Mouse (Mus musculus): ENCODE results near the gene Spen. TPM values are rescaled to one million over a fixed set of nuclear protein-coding genes. Genes with fewer than 3 reads are reported as not detected.
"Not testable (repeated sequence)": the region's sequence is repeated elsewhere in the genome, so short reads cannot be mapped to it uniquely, and the experiment has no call there.

Gene Spen
- polyA plus RNA-seq, 1 experiment from 2014 or later = 9.1 TPM

- 0 out of 2 replicates have a peak, but pooled peaks cover 2% of the 10 kb centered on the region for H3K4me1 ChIP-seq (replicated peaks; ENCODE audit: control insufficient read depth, insufficient read depth, low read length)
- WGBS = 68% methylated on average over 7 of the region's 7 CpGs
- H3K27ac ChIP-seq (ENCODE audit: low read depth, low read length) = no peak overlapping the region
Observed at GRCm38 (mm10) chr4:141572668-141573358, 34.4 kb upstream of the Spen start.

GRCm38 (mm10) chr4:141571934-141572333 lies 33.5 kb upstream of the Spen start:
- no peak overlapping the region for H3K27ac ChIP-seq (ENCODE audit: low read depth, low read length)
- H3K27me3 ChIP-seq (replicated peaks; ENCODE audit: control insufficient read depth, insufficient read depth, low read length) = no peaks in the 10 kb centered on the region
- DNase-seq (ENCODE audit: low spot score) (no peak), ATAC-seq (replicated peaks; ENCODE audit: low FRiP score) (no peak)
- H3K36me3 ChIP-seq (ENCODE audit: control insufficient read depth, insufficient read depth, low read length) = no peaks in the 10 kb centered on the region
- no peak overlapping the region for H3K9ac ChIP-seq (ENCODE audit: low read depth, low read length)
- H3K9me3 ChIP-seq (ENCODE audit: control insufficient read depth, low read length) = no peaks in the 10 kb centered on the region
- H3K4me3 ChIP-seq (ENCODE audit: low read depth, low read length) = no peak overlapping the region
- H3K4me1 ChIP-seq (replicated peaks; ENCODE audit: control insufficient read depth, insufficient read depth, low read length) = 0 out of 2 replicates have a peak, but pooled peaks cover 2% of the 10 kb centered on the region
- H3K4me2 ChIP-seq = no peak overlapping the region
- 64% methylated on average over 10 of the region's 10 CpGs for WGBS

More at GRCm38 (mm10) chr4:141572668-141573358, 34.4 kb upstream of the Spen start:
- Histone ChIP-seq H3K9ac (ENCODE audit: low read depth, low read length) (no peak overlapping the region), H3K27me3 (replicated peaks; ENCODE audit: control insufficient read depth, insufficient read depth, low read length) (no peaks in the 10 kb centered on the region), H3K4me2 (no peak overlapping the region), H3K9me3 (ENCODE audit: control insufficient read depth, low read length) (no peaks in the 10 kb centered on the region), H3K36me3 (ENCODE audit: control insufficient read depth, insufficient read depth, low read length) (no peaks in the 10 kb centered on the region), H3K4me3 (ENCODE audit: low read depth, low read length) (no peak overlapping the region)
- ATAC-seq (replicated peaks; ENCODE audit: low FRiP score) = no peak
- DNase-seq (ENCODE audit: low spot score) = no peak

GRCm38 (mm10) chr4:141571337-141571739 lies 32.9 kb upstream of the Spen start:
- no peak for DNase-seq (ENCODE audit: low spot score)
- WGBS = 45% methylated on average over 6 of the region's 6 CpGs
- no peak overlapping the region for H3K4me2 ChIP-seq
- H3K36me3 ChIP-seq (ENCODE audit: control insufficient read depth, insufficient read depth, low read length) = no peaks in the 10 kb centered on the region
- no peak for ATAC-seq (replicated peaks; ENCODE audit: low FRiP score)
- H3K9me3 ChIP-seq (ENCODE audit: control insufficient read depth, low read length) = no peaks in the 10 kb centered on the region
- 0 out of 2 replicates have a peak, but pooled peaks cover 2% of the 10 kb centered on the region for H3K4me1 ChIP-seq (replicated peaks; ENCODE audit: control insufficient read depth, insufficient read depth, low read length)
- no peak overlapping the region for H3K9ac ChIP-seq (ENCODE audit: low read depth, low read length)
- H3K4me3 ChIP-seq (ENCODE audit: low read depth, low read length) = no peak overlapping the region
- no peaks in the 10 kb centered on the region for H3K27me3 ChIP-seq (replicated peaks; ENCODE audit: control insufficient read depth, insufficient read depth, low read length)
- H3K27ac ChIP-seq (ENCODE audit: low read depth, low read length) = no peak overlapping the region

- DNase-seq (ENCODE audit: low spot score) (no peak), ATAC-seq (replicated peaks; ENCODE audit: low FRiP score) (no peak)
- H3K36me3 ChIP-seq (ENCODE audit: control insufficient read depth, insufficient read depth, low read length) = no peaks in the 10 kb centered on the region
- no peak overlapping the region for H3K9ac ChIP-seq (ENCODE audit: low read depth, low read length)
- H3K27ac ChIP-seq (ENCODE audit: low read depth, low read length) = no peak overlapping the region
- H3K4me3 ChIP-seq (ENCODE audit: low read depth, low read length) = no peak overlapping the region
- H3K4me1 ChIP-seq (replicated peaks; ENCODE audit: control insufficient read depth, insufficient read depth, low read length) = 0 out of 2 replicates have a peak, but pooled peaks cover 2% of the 10 kb centered on the region
- H3K9me3 ChIP-seq (ENCODE audit: control insufficient read depth, low read length) = no peaks in the 10 kb centered on the region
- no peaks in the 10 kb centered on the region for H3K27me3 ChIP-seq (replicated peaks; ENCODE audit: control insufficient read depth, insufficient read depth, low read length)
- WGBS = 76% methylated on average over 1 of the region's 1 CpGs
- H3K4me2 ChIP-seq = no peak overlapping the region
Observed at GRCm38 (mm10) chr4:141570821-141571220, 32.4 kb upstream of the Spen start.

GRCm38 (mm10) chr4:141570004-141570403 lies 31.6 kb upstream of the Spen start:
- ATAC-seq (replicated peaks; ENCODE audit: low FRiP score) = no peak
- H3K4me1 ChIP-seq (replicated peaks; ENCODE audit: control insufficient read depth, insufficient read depth, low read length) = 0 out of 2 replicates have a peak, but pooled peaks cover 2% of the 10 kb centered on the region
- DNase-seq (ENCODE audit: low spot score) = no peak
- no peaks in the 10 kb centered on the region for H3K36me3 ChIP-seq (ENCODE audit: control insufficient read depth, insufficient read depth, low read length)
- WGBS = 50% methylated on average over 6 of the region's 6 CpGs
- no peak overlapping the region for H3K4me3 ChIP-seq (ENCODE audit: low read depth, low read length)
- H3K27me3 ChIP-seq (replicated peaks; ENCODE audit: control insufficient read depth, insufficient read depth, low read length) = no peaks in the 10 kb centered on the region
- H3K27ac ChIP-seq (ENCODE audit: low read depth, low read length) = no peak overlapping the region
- H3K9ac ChIP-seq (ENCODE audit: low read depth, low read length) = no peak overlapping the region
- H3K9me3 ChIP-seq (ENCODE audit: control insufficient read depth, low read length) = no peaks in the 10 kb centered on the region
- H3K4me2 ChIP-seq = no peak overlapping the region

- Histone ChIP-seq H3K27ac (ENCODE audit: low read depth, low read length) (no peak overlapping the region), H3K9ac (ENCODE audit: low read depth, low read length) (no peak overlapping the region), H3K36me3 (ENCODE audit: control insufficient read depth, insufficient read depth, low read length) (no peaks in the 10 kb centered on the region), H3K27me3 (replicated peaks; ENCODE audit: control insufficient read depth, insufficient read depth, low read length) (no peaks in the 10 kb centered on the region), H3K4me2 (no peak overlapping the region), H3K4me3 (ENCODE audit: low read depth, low read length) (no peak overlapping the region), H3K9me3 (ENCODE audit: control insufficient read depth, low read length) (no peaks in the 10 kb centered on the region), H3K4me1 (replicated peaks; ENCODE audit: control insufficient read depth, insufficient read depth, low read length) (0 out of 2 replicates have a peak, but pooled peaks cover 2% of the 10 kb centered on the region)
- WGBS = 90% methylated on average over 5 of the region's 5 CpGs
- DNase-seq (ENCODE audit: low spot score) (no peak), ATAC-seq (replicated peaks; ENCODE audit: low FRiP score) (no peak)
Observed at GRCm38 (mm10) chr4:141568966-141569365, 30.6 kb upstream of the Spen start.

DNA sequence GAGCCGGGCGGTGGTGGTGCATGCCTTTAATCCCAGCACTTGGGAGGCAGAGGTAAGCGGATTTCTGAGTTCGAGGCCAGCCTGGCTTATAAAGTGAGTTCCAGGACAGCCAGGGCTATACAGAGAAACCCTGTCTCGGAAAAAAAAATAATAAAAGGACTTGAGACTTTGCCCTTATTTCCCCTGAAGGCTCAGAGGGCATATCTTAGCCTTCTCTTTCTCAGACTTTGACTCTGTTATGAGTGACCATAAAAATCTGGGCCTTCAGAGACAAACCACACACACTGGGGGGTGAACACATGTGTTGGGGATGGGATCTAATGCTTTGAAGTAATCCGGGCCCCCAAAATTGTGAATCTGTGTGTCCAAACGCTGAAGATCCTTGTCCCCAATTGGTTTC lies 28.8 kb upstream of the Spen start:
- 88% methylated on average over 7 of the region's 7 CpGs for WGBS
- not testable (repeated sequence) for H3K27ac ChIP-seq (ENCODE audit: low read depth, low read length); H3K9me3 ChIP-seq (ENCODE audit: control insufficient read depth, low read length); ATAC-seq (replicated peaks; ENCODE audit: low FRiP score); DNase-seq (ENCODE audit: low spot score); H3K36me3 ChIP-seq (ENCODE audit: control insufficient read depth, insufficient read depth, low read length); H3K4me1 ChIP-seq (replicated peaks; ENCODE audit: control insufficient read depth, insufficient read depth, low read length); H3K9ac ChIP-seq (ENCODE audit: low read depth, low read length); H3K4me3 ChIP-seq (ENCODE audit: low read depth, low read length); H3K4me2 ChIP-seq; H3K27me3 ChIP-seq (replicated peaks; ENCODE audit: control insufficient read depth, insufficient read depth, low read length)

DNA sequence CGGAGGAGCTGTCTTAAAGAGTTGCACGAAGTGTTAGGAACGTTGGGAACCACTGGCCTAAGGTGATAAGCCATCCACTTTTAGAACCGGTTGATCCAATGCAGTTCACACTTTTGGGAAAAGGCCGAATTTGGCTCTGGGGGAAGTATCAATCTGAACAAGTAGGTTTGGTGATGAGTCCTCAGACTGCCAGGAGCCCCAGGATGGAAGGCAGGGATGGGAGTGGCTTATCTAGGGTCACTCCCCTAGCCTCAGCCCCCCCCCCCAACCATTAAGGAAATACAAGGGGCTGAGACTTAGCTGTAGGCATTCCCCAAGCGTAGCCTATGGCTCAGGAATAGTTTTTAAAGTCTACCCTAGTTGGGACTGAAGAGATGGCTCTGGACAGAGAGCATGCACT lies 27.8 kb upstream of the Spen start:
- Histone ChIP-seq H3K27me3 (replicated peaks; ENCODE audit: control insufficient read depth, insufficient read depth, low read length) (no peaks in the 10 kb centered on the region), H3K27ac (ENCODE audit: low read depth, low read length) (no peak overlapping the region), H3K9ac (ENCODE audit: low read depth, low read length) (no peak overlapping the region), H3K4me1 (replicated peaks; ENCODE audit: control insufficient read depth, insufficient read depth, low read length) (no peaks in the 10 kb centered on the region), H3K4me2 (no peak overlapping the region), H3K9me3 (ENCODE audit: control insufficient read depth, low read length) (no peaks in the 10 kb centered on the region), H3K4me3 (ENCODE audit: low read depth, low read length) (no peak overlapping the region), H3K36me3 (ENCODE audit: control insufficient read depth, insufficient read depth, low read length) (no peaks in the 10 kb centered on the region)
- WGBS = 76% methylated on average over 6 of the region's 6 CpGs
- no peak for DNase-seq (ENCODE audit: low spot score)
- ATAC-seq (replicated peaks; ENCODE audit: low FRiP score) = no peak

- Histone ChIP-seq H3K9ac (ENCODE audit: low read depth, low read length) (no peak overlapping the region), H3K9me3 (ENCODE audit: control insufficient read depth, low read length) (no peaks in the 10 kb centered on the region), H3K36me3 (ENCODE audit: control insufficient read depth, insufficient read depth, low read length) (no peaks in the 10 kb centered on the region), H3K4me2 (no peak overlapping the region), H3K4me1 (replicated peaks; ENCODE audit: control insufficient read depth, insufficient read depth, low read length) (no peaks in the 10 kb centered on the region), H3K4me3 (ENCODE audit: low read depth, low read length) (no peak overlapping the region), H3K27me3 (replicated peaks; ENCODE audit: control insufficient read depth, insufficient read depth, low read length) (no peaks in the 10 kb centered on the region), H3K27ac (ENCODE audit: low read depth, low read length) (no peak overlapping the region)
- no peak for ATAC-seq (replicated peaks; ENCODE audit: low FRiP score)
- DNase-seq (ENCODE audit: low spot score) = no peak
- WGBS = 70% methylated on average over 7 of the region's 7 CpGs
Observed at GRCm38 (mm10) chr4:141565325-141565724, 26.9 kb upstream of the Spen start.
